Mouse (Mus musculus) CH12.LX (cell line): ENCODE measurements around the gene Adgrf2. TPM values are rescaled to one million over a fixed set of nuclear protein-coding genes. Genes with fewer than 3 reads are reported as not detected.
A peak's percentile ranks its signal among the peaks of the same experiment; 100 is the strongest.

Experiments used
- DNase-seq: peaks from one replicate; pipeline ENCODE4 v3.0.0-alpha.2; 2013; ENCODE audit errors: extremely low read depth
- H3K27ac ChIP-seq: 2 replicates; pipeline ENCODE4 v1.5.1; 2012; ENCODE audit warnings: low read depth, mild to moderate bottlenecking, control low read depth, moderate library complexity; ENCODE audit not compliant: insufficient read depth
- H3K27me3 ChIP-seq: replicated peaks from 2 replicates; pipeline ENCODE3; 2012; ENCODE audit warnings: inconsistent platforms
- H3K36me3 ChIP-seq, 2 experiments: replicated peaks in 1 of 2; 2 replicates each; pipeline versions ENCODE3 to v1.6.1; 2012; ENCODE audit warnings: inconsistent platforms in 1 of 2, low read length in 1 of 2, mild to moderate bottlenecking in 1 of 2, mixed read lengths in 1 of 2, moderate library complexity in 1 of 2; ENCODE audit not compliant: control insufficient read depth in 1 of 2, insufficient read depth in 1 of 2
- H3K4me1 ChIP-seq, 2 experiments: 2 replicates each; pipeline ENCODE4 v1.6.1; 2012; ENCODE audit warnings: inconsistent platforms in 1 of 2, moderate library complexity in 1 of 2; ENCODE audit not compliant: insufficient read depth in 2 of 2, control insufficient read depth in 1 of 2
- H3K4me2 ChIP-seq: 2 replicates; pipeline ENCODE4 v1.6.1; 2012; ENCODE audit warnings: low read depth, mild to moderate bottlenecking, control low read depth; ENCODE audit not compliant: poor library complexity, insufficient read depth, severe bottlenecking
- H3K4me3 ChIP-seq, 3 experiments: fragments of 150-350 bp in 1 of 3; sonication (generic) in 1 of 3; replicated peaks in 1 of 3; 2 replicates each; pipeline versions ENCODE3 to v1.5.1; 2011 to 2012; ENCODE audit warnings: low read depth in 2 of 3, low read length in 2 of 3, mild to moderate bottlenecking in 2 of 3, moderate library complexity in 2 of 3, control low read depth in 1 of 3, improper control_type of control experiment in 1 of 3, inconsistent platforms in 1 of 3, mixed read lengths in 1 of 3; ENCODE audit not compliant: poor library complexity in 1 of 3
- H3K79me2 ChIP-seq: replicated peaks from 2 replicates; pipeline ENCODE4 v1.6.1; 2012; ENCODE audit warnings: mild to moderate bottlenecking, moderate library complexity; ENCODE audit not compliant: control insufficient read depth, poor library complexity, insufficient read depth, severe bottlenecking; ENCODE audit errors: extremely low read depth
- H3K9ac ChIP-seq: 2 replicates; pipeline ENCODE4 v1.6.1; 2012; ENCODE audit warnings: low read depth, mild to moderate bottlenecking, control low read depth, moderate library complexity; ENCODE audit not compliant: insufficient read depth
- H3K9me3 ChIP-seq: replicated peaks from 2 replicates; pipeline ENCODE3; 2012; ENCODE audit warnings: low read length, inconsistent platforms, mixed read lengths
- BHLHE40 ChIP-seq: IDR thresholded peaks from 2 replicates; pipeline ENCODE4 v1.6.1; 2011; ENCODE audit warnings: mild to moderate bottlenecking, low read depth, low read length, improper control_type of control experiment
- CHD1 ChIP-seq: IDR thresholded peaks from 2 replicates; pipeline ENCODE4 v1.6.1; 2012; ENCODE audit warnings: low read depth, low read length, improper control_type of control experiment, inconsistent platforms
- CHD2 ChIP-seq: IDR thresholded peaks from 2 replicates; pipeline ENCODE4 v1.6.1; 2011; ENCODE audit warnings: low read length, improper control_type of control experiment
- CTCF ChIP-seq, 2 experiments: IDR thresholded peaks in 1 of 2; conservative IDR thresholded peaks in 1 of 2; 2 replicates each; pipeline ENCODE4 v1.5.1; 2011 to 2012; ENCODE audit warnings: low read depth in 2 of 2, low read length in 2 of 2, improper control_type of control experiment in 1 of 2, inconsistent platforms in 1 of 2, mild to moderate bottlenecking in 1 of 2, moderate library complexity in 1 of 2
- E2F4 ChIP-seq: IDR thresholded peaks from 2 replicates; pipeline ENCODE4 v1.6.1; 2011; ENCODE audit warnings: low read depth, low read length, improper control_type of control experiment; ENCODE audit not compliant: insufficient replicate concordance
- GABPA ChIP-seq: IDR thresholded peaks from 2 replicates; pipeline ENCODE4 v1.6.1; 2012; ENCODE audit warnings: low read depth, low read length, improper control_type of control experiment, inconsistent platforms; ENCODE audit not compliant: insufficient replicate concordance
- IRF4 ChIP-seq: IDR thresholded peaks from 2 replicates; pipeline ENCODE4 v1.6.1; 2014; ENCODE audit warnings: low read depth, mild to moderate bottlenecking, inconsistent platforms, low read length, improper control_type of control experiment
- JUND ChIP-seq: conservative IDR thresholded peaks from 2 replicates; pipeline ENCODE4 v1.6.1; 2011; ENCODE audit warnings: low read depth, low read length, improper control_type of control experiment
- KAT2A ChIP-seq: IDR thresholded peaks from 2 replicates; pipeline ENCODE4 v1.6.1; 2012; ENCODE audit warnings: low read length, improper control_type of control experiment, inconsistent platforms; ENCODE audit not compliant: insufficient replicate concordance
- MAFK ChIP-seq: IDR thresholded peaks from 2 replicates; pipeline ENCODE4 v1.6.1; 2011; ENCODE audit warnings: low read length, improper control_type of control experiment; ENCODE audit not compliant: insufficient replicate concordance
- MAX ChIP-seq: IDR thresholded peaks from 2 replicates; pipeline ENCODE4 v1.6.1; 2011; ENCODE audit warnings: low read length, improper control_type of control experiment
- MXI1 ChIP-seq: IDR thresholded peaks from 2 replicates; pipeline ENCODE4 v1.6.1; 2011; ENCODE audit warnings: mild to moderate bottlenecking, low read depth, low read length, improper control_type of control experiment
- MYC ChIP-seq: IDR thresholded peaks from 2 replicates; pipeline ENCODE4 v1.6.1; 2011; ENCODE audit warnings: low read depth, mild to moderate bottlenecking, improper control_type of control experiment, low read length
- NRF1 ChIP-seq: IDR thresholded peaks from 2 replicates; pipeline ENCODE4 v1.6.1; 2014; ENCODE audit warnings: low read depth, mild to moderate bottlenecking, inconsistent platforms, low read length, improper control_type of control experiment, moderate library complexity
- POLR2A ChIP-seq: IDR thresholded peaks from 2 replicates; pipeline ENCODE4 v1.6.1; 2011; ENCODE audit warnings: low read depth, mild to moderate bottlenecking, improper control_type of control experiment, low read length
- POLR2AphosphoS2 ChIP-seq: IDR thresholded peaks from 2 replicates; pipeline ENCODE4 v1.6.1; 2011; ENCODE audit warnings: low read depth, low read length, improper control_type of control experiment
- RAD21 ChIP-seq: IDR thresholded peaks from 2 replicates; pipeline ENCODE4 v1.6.1; 2011; ENCODE audit warnings: low read depth, mild to moderate bottlenecking, low read length, improper control_type of control experiment, moderate library complexity
- SIN3A ChIP-seq: IDR thresholded peaks from 2 replicates; pipeline ENCODE4 v1.6.1; 2012; ENCODE audit warnings: low read length, improper control_type of control experiment, inconsistent platforms
- TBP ChIP-seq: conservative IDR thresholded peaks from 2 replicates; pipeline ENCODE4 v1.6.1; 2011; ENCODE audit warnings: low read depth, low read length, improper control_type of control experiment
- TCF12 ChIP-seq: IDR thresholded peaks from 2 replicates; pipeline ENCODE4 v1.6.1; 2014; ENCODE audit warnings: low read depth, mild to moderate bottlenecking, inconsistent platforms, low read length, improper control_type of control experiment
- USF2 ChIP-seq: conservative IDR thresholded peaks from 2 replicates; pipeline ENCODE4 v1.6.1; 2011; ENCODE audit warnings: low read depth, low read length, improper control_type of control experiment
- ZKSCAN1 ChIP-seq: IDR thresholded peaks from 2 replicates; pipeline ENCODE4 v1.6.1; 2012; ENCODE audit warnings: low read depth, inconsistent platforms, low read length, improper control_type of control experiment, borderline replicate concordance
- ZNF384 ChIP-seq: IDR thresholded peaks from 2 replicates; pipeline ENCODE4 v1.6.1; 2012; ENCODE audit warnings: low read depth, low read length, improper control_type of control experiment, inconsistent platforms
- dilution Hi-C: fragments of 300-500 bp; cut with MboI; formaldehyde crosslinking; loops from 2 replicates; pipeline ENCODE4 v1.14.3; 2020; ENCODE audit warnings: low sequenced_read_pairs; ENCODE audit not compliant: extremely low pct_unique_long_range_greater_than_20kb, extremely low pct_ligation_motif_present
- in situ Hi-C: fragments of 300-500 bp; cut with MboI; formaldehyde crosslinking; loops from 3 replicates; pipeline ENCODE4 v1.14.3; 2019; ENCODE audit warnings: low sequenced_read_pairs, low pct_ligation_motif_present, low pct_unique_long_range_greater_than_20kb, mixed read lengths
- polyA plus RNA-seq: library from polyadenylated mRNA; unstranded; fragments of >175 nt; gene quantifications from 2 replicates; pipeline ENCODE4 v1.2.1, GENCODE M21; 2012; ENCODE audit warnings: low read depth; ENCODE audit not compliant: insufficient read length
- total RNA-seq, 2 experiments: library from RNA; depleted of rRNA; stranded (reverse); fragments of 300-350 nt in 1 of 2; fragments of >200 nt in 1 of 2; gene quantifications; 2 replicates each; pipeline ENCODE4 v1.2.3; 2012 to 2014

Adgrf2 gene
- total and polyA plus RNA-seq, 3 experiments: not detected

- H3K9ac ChIP-seq: no peak overlapping the region
- H3K36me3 ChIP-seq: no peaks in the 10 kb centered on the region
- no peaks in the 10 kb centered on the region for H3K79me2 ChIP-seq
- dilution Hi-C loops: no loop called here
- in situ Hi-C loops: no loop called here
- H3K4me2 ChIP-seq: no peak overlapping the region
- no peak for DNase-seq
- no peaks in the 10 kb centered on the region for H3K4me1 ChIP-seq
- no peaks in the 10 kb centered on the region for H3K27me3 ChIP-seq
- no peaks in the 10 kb centered on the region for H3K9me3 ChIP-seq
- H3K4me3 ChIP-seq: no peak overlapping the region
- TF ChIP-seq BHLHE40 (no peak), E2F4 (no peak), RAD21 (no peak), POLR2A (no peak), CHD2 (no peak), MYC (no peak), ZKSCAN1 (no peak), CHD1 (no peak), ZNF384 (no peak), MAX (no peak), IRF4 (no peak), SIN3A (no peak), TCF12 (no peak)
- no peak overlapping the region for H3K27ac ChIP-seq
These were observed 3.2 kb downstream of the Adgrf2 start for GRCm38 (mm10) chr17:42738794-42739193.

- H3K36me3 ChIP-seq: no peaks in the 10 kb centered on the region
- TF ChIP-seq JUND: no peak
- peak; percentile 37 to 46; a peak in 3 of 4 replicates for TF ChIP-seq CTCF (conservative IDR thresholded peaks at IDR 0.05 in 1 of 2, IDR thresholded peaks at IDR 0.05 in 1 of 2; ENCODE audit: low read depth in 2 of 2, low read length in 2 of 2)
- TF ChIP-seq, all 38 proteins: peak for 1
- Histone ChIP-seq H3K27me3 (no peaks in the 10 kb centered on the region), H3K4me1 (peaks cover 0 to 5% of the 10 kb centered on the region in 2 experiments; a peak in 2 of 4 replicates), H3K9me3 (no peaks in the 10 kb centered on the region), H3K27ac (no peak overlapping the region), H3K9ac (no peak overlapping the region), H3K4me2 (no peak overlapping the region), H3K79me2 (no peaks in the 10 kb centered on the region), H3K4me3 (no peak overlapping the region)
- dilution Hi-C loops (no loop called here), in situ Hi-C loops (no loop called here)
- DNase-seq: peak; percentile 31
These were observed 24.8 kb downstream of the Adgrf2 start for GRCm38 (mm10) chr17:42717161-42717560.

GRCm38 (mm10) chr17:42714991-42715390 lies 27.0 kb downstream of the Adgrf2 start:
- dilution Hi-C loops: no loop called here
- H3K27ac ChIP-seq: no peak overlapping the region

More at GRCm38 (mm10) chr17:42714991-42715390, 27.0 kb downstream of the Adgrf2 start:
- Histone ChIP-seq H3K36me3 (no peaks in the 10 kb centered on the region), H3K9me3 (no peaks in the 10 kb centered on the region), H3K27me3 (no peaks in the 10 kb centered on the region), H3K4me2 (no peak overlapping the region), H3K4me3 (no peak overlapping the region), H3K4me1 (peaks cover 0 to 5% of the 10 kb centered on the region in 2 experiments; a peak in 2 of 4 replicates), H3K9ac (no peak overlapping the region)
- in situ Hi-C loops: no loop called here
- DNase-seq: no peak
- TF ChIP-seq USF2: no peak
- TF ChIP-seq NRF1: no peak
- TF ChIP-seq GABPA: no peak
- no peak for TF ChIP-seq POLR2AphosphoS2
- TF ChIP-seq MYC: no peak
- no peak for TF ChIP-seq BHLHE40
- no peak for TF ChIP-seq MAX
- TF ChIP-seq MXI1: no peak
- TF ChIP-seq KAT2A: no peak
- TF ChIP-seq TBP: no peak
- no peak for TF ChIP-seq IRF4
- TF ChIP-seq MAFK: no peak
- TF ChIP-seq RAD21: no peak
- TF ChIP-seq CTCF (conservative IDR thresholded peaks at IDR 0.05 in 1 of 2, IDR thresholded peaks at IDR 0.05 in 1 of 2; ENCODE audit: low read depth in 2 of 2, low read length in 2 of 2): no peak
- TF ChIP-seq, all 38 proteins: peak for 0
- H3K79me2 ChIP-seq: no peaks in the 10 kb centered on the region
